Comparison of ENCODE assay signal across 8 mouse cellular contexts in genomic region chr5:105731173-105731626, GRCm38 (mm10). TPM values are rescaled to one million over a fixed set of nuclear protein-coding genes. Genes with fewer than 3 reads are reported as not detected.
DNase-seq lines count a peak whose midpoint lies in the region; ATAC-seq and TF ChIP-seq lines count a peak whose summit lies in the region.

No protein-coding gene starts in this region.

- H3K4me2 ChIP-seq in forebrain, embryonic 16.5 days (ENCODE audit: low read length): peak overlapping the region; percentile 88; the same call in 1 of the 2 replicates
- H3K4me2 ChIP-seq in myocyte (ENCODE audit: low read depth): peak overlapping the region; percentile 99

- TF ChIP-seq POLR2A in liver, adult 2 months (IDR thresholded peaks at IDR 0.05; ENCODE audit: extremely low read depth, insufficient read depth, low read length): no peak
- no peak for TF ChIP-seq POLR2A in myocyte (IDR thresholded peaks at IDR 0.05; ENCODE audit: insufficient read length, low read depth)

- no peaks in the 10 kb centered on the region for H3K36me3 ChIP-seq in forebrain, embryonic 16.5 days (ENCODE audit: control insufficient read depth, insufficient read depth)
- peaks cover 2% of the 10 kb centered on the region; the same call in 1 of the 2 replicates for H3K36me3 ChIP-seq in liver, adult 2 months (ENCODE audit: control insufficient read depth, insufficient read depth, low read length)
- peaks cover 5% of the 10 kb centered on the region for H3K36me3 ChIP-seq in myocyte (ENCODE audit: control insufficient read depth, insufficient read depth)

- no peak overlapping the region for H3K4me3 ChIP-seq in forebrain, embryonic 16.5 days (replicated peaks; ENCODE audit: low read length)
- peak overlapping the region; percentile 5; the same call in 1 of the 2 replicates for H3K4me3 ChIP-seq in liver, adult 2 months (ENCODE audit: insufficient read depth, low read depth, low read length)
- peak overlapping the region; percentile 37 for H3K4me3 ChIP-seq in myocyte

- no peak overlapping the region for H3K9ac ChIP-seq in forebrain, embryonic 16.5 days (replicated peaks; ENCODE audit: low read depth, low read length)
- H3K9ac ChIP-seq in liver, adult 2 months (ENCODE audit: low read depth, low read length): no peak overlapping the region

- H3K4me1 ChIP-seq in forebrain, embryonic 16.5 days (replicated peaks; ENCODE audit: control insufficient read depth, insufficient read depth, low read length): peaks cover 27% of the 10 kb centered on the region
- peaks cover 14% of the 10 kb centered on the region for H3K4me1 ChIP-seq in liver, adult 2 months (ENCODE audit: control insufficient read depth, insufficient read depth, low read length)

- H3K27me3 ChIP-seq in forebrain, embryonic 16.5 days (replicated peaks; ENCODE audit: control insufficient read depth, insufficient read depth, low read length): no peaks in the 10 kb centered on the region
- no peaks in the 10 kb centered on the region for H3K27me3 ChIP-seq in liver, adult 2 months (ENCODE audit: control insufficient read depth, insufficient read depth, low read length)
- no peaks in the 10 kb centered on the region for H3K27me3 ChIP-seq in myocyte (ENCODE audit: control insufficient read depth, insufficient read depth, insufficient read length)

- peaks cover 31% of the 10 kb centered on the region for H3K79me2 ChIP-seq in liver, adult 2 months (ENCODE audit: control insufficient read depth, insufficient read depth, low read length)
- peaks cover 10% of the 10 kb centered on the region for H3K79me2 ChIP-seq in myocyte (ENCODE audit: control insufficient read depth, insufficient read depth)

- WGBS in forebrain, embryonic 16.5 days: 44% methylated on average over 16 of the region's 16 CpGs
- WGBS in liver, adult 2 months: 29% methylated on average over 16 of the region's 16 CpGs

- peak overlapping the region; percentile 61 for H3ac ChIP-seq in myocyte (ENCODE audit: control insufficient read depth, insufficient read length)

- H3K27ac ChIP-seq in forebrain, embryonic 16.5 days (ENCODE audit: low read length): no peak overlapping the region
- no peak overlapping the region for H3K27ac ChIP-seq in liver, adult 2 months (replicated peaks; ENCODE audit: insufficient read depth, low read depth, low read length)

- intact Hi-C loops in heart, postnatal 25 days (cut with DNase I): no loop called here

- ATAC-seq in forebrain, embryonic 16.5 days: no peak

- no peak for TF ChIP-seq CTCF in liver, adult 2 months (IDR thresholded peaks at IDR 0.05; ENCODE audit: low read depth, low read length)

- peak; percentile 92 for DNase-seq in heart, adult 11 months
- DNase-seq in heart, postnatal 25 days (ENCODE audit: low spot score): no peak
- DNase-seq in T-cell, adult 2 months (ENCODE audit: low spot score): peak; percentile 43
- DNase-seq in liver, adult 2 months (ENCODE audit: extremely low read depth, low read depth, low spot score): no peak
- DNase-seq in urinary bladder, postnatal 25 days (ENCODE audit: low spot score): no peak
- DNase-seq in cerebellum, adult 8-10 months: no peak

- H3K9me3 ChIP-seq in forebrain, embryonic 16.5 days (ENCODE audit: control insufficient read depth, low read length): no peaks in the 10 kb centered on the region

TF ChIP-seq in myocyte, 11 proteins besides CTCF, POLR2A, EP300 and RAD21:
- no peak for TF ChIP-seq TCF3 (IDR thresholded peaks at IDR 0.05; ENCODE audit: insufficient read length, low read depth)
- TF ChIP-seq TCF12 (IDR thresholded peaks at IDR 0.05; ENCODE audit: insufficient read depth, poor library complexity, severe bottlenecking): no peak
- no peak for TF ChIP-seq SRF (IDR thresholded peaks at IDR 0.05; ENCODE audit: control insufficient read depth, insufficient read length, low read depth)
- TF ChIP-seq MYOG (IDR thresholded peaks at IDR 0.05; ENCODE audit: control insufficient read depth in 1 of 3, insufficient read depth in 1 of 3, insufficient read length in 2 of 3, low read depth in 2 of 3): no peak
- TF ChIP-seq USF1 (IDR thresholded peaks at IDR 0.05; ENCODE audit: low read depth): no peak
- no peak for TF ChIP-seq MYOD1 (IDR thresholded peaks at IDR 0.05; ENCODE audit: control insufficient read depth in 1 of 3, insufficient read length in 2 of 3, low read depth in 2 of 3)
- TF ChIP-seq POLR2AphosphoS2 (IDR thresholded peaks at IDR 0.05; ENCODE audit: insufficient read length, low read depth): no peak
- TF ChIP-seq CEBPB (IDR thresholded peaks at IDR 0.05; ENCODE audit: insufficient read depth, poor library complexity, severe bottlenecking): no peak
- no peak for TF ChIP-seq E2F4 (IDR thresholded peaks at IDR 0.05; ENCODE audit: insufficient read depth)
- TF ChIP-seq MAX (IDR thresholded peaks at IDR 0.05; ENCODE audit: low read depth): no peak
- no peak for TF ChIP-seq REST (IDR thresholded peaks at IDR 0.05; ENCODE audit: insufficient read depth, insufficient read length)

RNA-seq across cellular contexts. Expression of gene Lrrc8d, which starts 31.4 kb away (rescaled TPM):
- 10 to 100 TPM in 1 of 2 experiments, 1 to 10 TPM in 1; 7.8 to 13.0 TPM for total RNA-seq in heart, postnatal 25 days (2021)
- 37.5 and 40.8 TPM in 2 replicates for polyA plus RNA-seq in forebrain, embryonic 16.5 days (2015; fragmentation: Nextera tagmentation; extraction: Ambion mirVana)
- 11.6 and 13.8 TPM in 2 replicates for total RNA-seq in liver, adult 2 months (2014; rRNA removed)
- polyA plus RNA-seq in liver, adult 2 months (2012; rRNA removed): 7.0 and 7.9 TPM in 2 replicates
- polyA plus RNA-seq in myocyte (2012; fragmentation: generic; extraction: Trizol): 24.8 TPM

Comparison
In these comparisons a context has a peak if more than half of its experiments do, and no peak if none do; other contexts are left out.
1. DNase-seq: peak in heart, adult 11 months (single experiment) and T-cell, adult 2 months (single experiment); none in heart, postnatal 25 days (single experiment), liver, adult 2 months (single experiment), urinary bladder, postnatal 25 days (single experiment) and cerebellum, adult 8-10 months (single experiment).